Mouse (Mus musculus) kidney, postnatal 0 days (tissue): ENCODE measurements around the gene Gse1. TPM values are rescaled to one million over a fixed set of nuclear protein-coding genes. Genes with fewer than 3 reads are reported as not detected.

ENCODE experiments used
- ATAC-seq: fragments of 200-750 bp; cut with Nextera tagmentation; replicated peaks from 2 replicates; pipeline ENCODE4 v1.8.0; 2017; ENCODE audit warnings: low read depth, moderate number of reproducible peaks, moderate TSS enrichment, moderate library complexity; ENCODE audit not compliant: low FRiP score
- DNase-seq: peaks from one replicate; pipeline ENCODE4 v3.0.0-alpha.2; 2016; ENCODE audit warnings: low spot score
- H3K27ac ChIP-seq: fragments of 300-500 bp; sonication (generic); 2 replicates; pipeline ENCODE4 v1.5.1; 2014; ENCODE audit warnings: mild to moderate bottlenecking
- H3K27me3 ChIP-seq: fragments of 300-500 bp; sonication (generic); 2 replicates; pipeline ENCODE4 v1.6.1; 2014; ENCODE audit warnings: low read length, mixed read lengths; ENCODE audit not compliant: insufficient read depth
- H3K36me3 ChIP-seq: fragments of 300-500 bp; sonication (generic); 2 replicates; pipeline ENCODE4 v1.6.1; 2014; ENCODE audit warnings: low read length, mixed read lengths; ENCODE audit not compliant: insufficient read depth
- H3K4me1 ChIP-seq: fragments of 300-500 bp; sonication (generic); replicated peaks from 2 replicates; pipeline ENCODE4 v1.6.1; 2014; ENCODE audit warnings: antibody characterized with exemption, low read length, mixed read lengths; ENCODE audit not compliant: insufficient read depth
- H3K4me2 ChIP-seq: fragments of 300-500 bp; sonication (generic); 2 replicates; pipeline ENCODE4 v1.6.1; 2014; ENCODE audit warnings: mild to moderate bottlenecking, low read length, moderate library complexity, mixed read lengths
- H3K4me3 ChIP-seq: fragments of 300-500 bp; sonication (generic); replicated peaks from 2 replicates; pipeline ENCODE4 v1.5.1; 2014; ENCODE audit warnings: low read depth, low read length
- H3K9ac ChIP-seq: fragments of 300-500 bp; sonication (generic); 2 replicates; pipeline ENCODE4 v1.6.1; 2014; ENCODE audit warnings: low read depth, low read length
- H3K9me3 ChIP-seq: fragments of 300-500 bp; sonication (generic); replicated peaks from 2 replicates; pipeline ENCODE4 v1.6.1; 2016; ENCODE audit warnings: low read length, inconsistent platforms, mixed read lengths
- CTCF ChIP-seq: IDR thresholded peaks from 2 replicates; pipeline ENCODE4 v1.5.1; 2016; ENCODE audit warnings: antibody characterized with exemption, low read depth, mild to moderate bottlenecking, moderate library complexity
- WGBS: fragments of 180-500 bp; shearing (Covaris S2); extraction: QIAGEN DNeasy Blood & Tissue Kit; methylation state at CpG from one replicate; pipeline ENCODE4 v1.1.7; 2014; 5-methylcytosine and 5-hydroxymethylcytosine counted together
- polyA plus RNA-seq: library from polyadenylated mRNA; unstranded; fragments of >200 nt; fragmentation: Nextera tagmentation; extraction: Ambion mirVana; gene quantifications from 2 replicates; pipeline ENCODE4 v1.2.1, GENCODE M21; 2015

Gse1 gene
- polyA plus RNA-seq, 1 experiment from 2014 or later: 8.4 TPM

DNA sequence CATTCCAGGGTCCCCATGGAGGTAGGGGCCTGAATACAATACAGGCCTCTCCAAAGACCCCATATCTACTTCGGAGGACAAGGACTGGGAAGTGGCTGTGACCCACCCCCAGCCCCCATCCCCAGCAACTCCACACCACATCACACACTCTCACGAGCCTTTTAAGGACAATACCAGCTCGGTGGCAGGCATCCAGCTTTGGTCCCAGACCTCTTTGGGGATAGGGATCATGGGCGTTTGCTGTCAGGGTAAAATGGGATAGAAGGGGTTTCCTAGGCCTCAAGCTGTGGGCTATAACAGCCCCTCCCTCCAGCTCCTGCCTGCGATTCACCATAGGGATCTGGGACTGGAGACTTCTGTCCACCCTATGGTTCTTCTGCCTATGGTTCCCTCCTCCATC is 36.6 kb upstream of the Gse1 start:
- Histone ChIP-seq H3K9me3 (no peaks in the 10 kb centered on the region), H3K27me3 (no peaks in the 10 kb centered on the region), H3K4me3 (no peak overlapping the region), H3K9ac (no peak overlapping the region), H3K36me3 (no peaks in the 10 kb centered on the region), H3K4me2 (no peak overlapping the region), H3K27ac (peak overlapping the region; percentile 81; the same call in 1 of the 2 replicates), H3K4me1 (peaks cover 8% of the 10 kb centered on the region)
- ATAC-seq: 0 out of 2 replicates have a peak, but pooled peaks have one; percentile 8
- 79% methylated on average over 5 of the region's 5 CpGs for WGBS
- TF ChIP-seq CTCF: no peak
- no peak for DNase-seq

DNA sequence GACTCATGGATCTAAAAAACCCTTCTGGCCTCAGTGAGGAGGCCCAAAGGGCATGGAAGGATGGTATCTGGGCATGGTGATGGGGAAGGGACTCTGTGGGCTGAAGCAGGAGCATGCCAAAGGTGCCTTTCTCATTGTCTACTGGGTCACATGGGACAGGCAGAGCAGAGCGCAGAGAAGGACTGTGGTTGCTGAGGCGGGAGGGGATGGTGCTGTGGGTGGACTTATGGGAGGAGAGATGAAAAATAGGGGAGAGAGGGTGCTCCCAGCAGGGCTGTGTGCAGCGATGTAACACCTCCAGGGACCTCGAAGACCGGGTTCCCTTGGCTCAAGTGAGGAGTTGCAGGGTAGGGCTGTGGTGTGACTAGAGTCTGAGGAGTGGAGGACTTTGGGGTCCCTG is 36.1 kb upstream of the Gse1 start:
- ATAC-seq: no peak
- WGBS: 99% methylated on average over 5 of the region's 5 CpGs
- Histone ChIP-seq H3K36me3 (no peaks in the 10 kb centered on the region), H3K4me3 (no peak overlapping the region), H3K27ac (no peak overlapping the region), H3K4me2 (no peak overlapping the region), H3K27me3 (no peaks in the 10 kb centered on the region), H3K4me1 (0 out of 2 replicates have a peak, but pooled peaks cover 5% of the 10 kb centered on the region), H3K9me3 (no peaks in the 10 kb centered on the region), H3K9ac (no peak overlapping the region)
- no peak for TF ChIP-seq CTCF
- DNase-seq: no peak

DNA sequence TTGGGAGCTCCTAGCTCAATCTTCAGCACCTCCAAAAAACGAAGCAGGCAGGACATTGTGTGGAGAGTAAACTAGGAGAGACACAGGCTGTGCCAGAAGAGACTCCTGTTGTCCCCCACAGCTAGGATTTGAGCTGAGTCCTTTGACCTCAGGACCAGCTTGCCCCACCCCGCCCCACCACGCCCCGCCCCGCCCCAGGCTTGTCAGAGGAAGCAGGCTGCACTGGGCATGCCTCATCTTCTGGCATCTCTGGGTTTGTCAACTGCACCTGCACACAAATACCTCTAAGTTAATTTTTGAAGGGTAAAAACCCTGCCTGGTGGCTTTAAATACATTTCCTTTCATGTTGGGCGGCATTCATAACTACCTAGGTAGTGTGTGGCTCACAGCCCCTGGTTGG is 26.9 kb upstream of the Gse1 start:
- Histone ChIP-seq H3K36me3 (no peaks in the 10 kb centered on the region), H3K4me3 (no peak overlapping the region), H3K9ac (no peak overlapping the region), H3K27me3 (no peaks in the 10 kb centered on the region), H3K27ac (no peak overlapping the region), H3K9me3 (no peaks in the 10 kb centered on the region), H3K4me2 (no peak overlapping the region), H3K4me1 (peaks cover 15% of the 10 kb centered on the region)
- WGBS: 91% methylated on average over 6 of the region's 6 CpGs
- DNase-seq (no peak), ATAC-seq (no peak)
- TF ChIP-seq CTCF: no peak

DNA sequence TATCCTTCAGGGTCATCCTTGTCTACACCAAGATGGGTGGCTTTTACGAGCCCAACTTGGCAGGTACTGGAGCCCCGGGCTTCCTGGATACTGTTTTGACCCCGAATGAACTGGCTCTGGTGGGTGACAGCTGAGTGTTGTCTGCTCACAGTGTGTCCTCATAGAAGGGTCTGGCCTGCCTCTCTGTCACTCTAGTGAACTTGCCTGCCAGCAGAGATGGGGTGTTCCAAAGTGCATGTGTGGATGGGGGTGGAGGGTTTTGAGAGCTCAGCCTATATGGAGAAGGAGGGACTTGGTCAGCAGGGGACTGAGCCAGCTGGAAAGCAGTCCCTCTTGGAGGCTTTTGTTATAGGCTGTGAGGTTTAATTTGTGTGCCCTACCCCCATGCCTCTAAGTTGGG is 25.7 kb upstream of the Gse1 start:
- Histone ChIP-seq H3K9ac (no peak overlapping the region), H3K36me3 (no peaks in the 10 kb centered on the region), H3K27ac (no peak overlapping the region), H3K4me3 (no peak overlapping the region), H3K9me3 (no peaks in the 10 kb centered on the region), H3K27me3 (no peaks in the 10 kb centered on the region), H3K4me2 (no peak overlapping the region), H3K4me1 (peaks cover 15% of the 10 kb centered on the region)
- DNase-seq: no peak
- 52% methylated on average over 3 of the region's 3 CpGs for WGBS
- no peak for TF ChIP-seq CTCF
- 0 out of 2 replicates have a peak, but pooled peaks have one; percentile 18 for ATAC-seq

DNA sequence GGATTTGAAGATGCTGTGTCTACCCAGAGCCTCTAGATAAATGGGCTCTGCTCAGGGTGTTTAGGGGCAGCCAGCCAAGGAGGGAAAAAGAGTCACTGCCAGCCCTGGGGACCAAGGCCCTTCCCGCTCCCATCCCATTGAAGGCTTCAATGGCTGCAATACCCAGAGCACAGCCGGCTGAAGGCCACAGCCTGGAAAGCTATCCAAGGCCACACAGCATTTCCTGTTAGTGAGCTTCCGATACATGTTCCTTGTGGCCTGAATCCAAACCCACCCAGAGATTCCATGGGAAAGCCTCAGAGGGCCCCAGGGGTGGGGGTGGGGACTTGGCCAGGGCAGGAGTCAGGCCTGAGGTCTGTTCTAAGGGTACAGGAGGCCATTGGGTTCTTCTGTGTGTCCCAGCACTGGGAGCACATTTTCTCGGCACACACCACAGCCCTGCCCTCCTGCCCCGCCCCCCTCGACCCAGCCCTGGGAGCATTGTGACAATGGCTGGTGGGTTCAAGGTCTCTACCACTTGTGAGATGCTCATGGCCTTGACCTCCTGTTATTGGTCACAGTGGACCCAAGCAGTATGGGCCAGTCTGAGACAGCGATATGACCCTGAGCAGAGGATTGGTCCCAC is 23.4 kb upstream of the Gse1 start:
- ATAC-seq: no peak
- peak; percentile 74 for DNase-seq

DNA sequence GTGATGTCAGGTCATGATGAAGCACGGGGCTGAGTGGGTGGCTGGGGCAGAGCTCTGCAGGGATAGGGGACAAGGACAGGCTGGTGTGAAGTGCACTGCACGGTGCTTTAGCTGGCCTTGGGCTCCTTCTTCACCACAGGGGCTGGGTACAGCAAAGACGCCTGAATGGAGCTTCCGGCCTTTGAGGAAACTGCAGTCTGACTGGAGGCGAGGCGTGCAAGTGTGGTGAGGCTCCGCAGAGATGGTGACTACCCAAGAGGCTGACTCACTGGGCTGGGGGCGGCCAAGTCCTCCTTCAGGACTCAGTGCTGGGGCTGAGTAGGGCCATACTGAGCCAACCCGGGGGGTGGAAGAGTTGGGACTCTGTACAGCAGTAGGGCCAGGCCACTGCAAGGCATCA is 22.3 kb upstream of the Gse1 start:
- no peak overlapping the region for H3K27ac ChIP-seq
- WGBS: 73% methylated on average over 9 of the region's 9 CpGs
- no peak for TF ChIP-seq CTCF
- H3K9ac ChIP-seq: no peak overlapping the region
- peaks cover 15% of the 10 kb centered on the region for H3K4me1 ChIP-seq
- no peaks in the 10 kb centered on the region for H3K36me3 ChIP-seq
- ATAC-seq (no peak), DNase-seq (no peak)
- H3K4me3 ChIP-seq: no peak overlapping the region
- H3K9me3 ChIP-seq: no peaks in the 10 kb centered on the region
- H3K27me3 ChIP-seq: no peaks in the 10 kb centered on the region
- H3K4me2 ChIP-seq: no peak overlapping the region

More for the DNA sequence above, 23.4 kb upstream of the Gse1 start:
- Histone ChIP-seq H3K36me3 (no peaks in the 10 kb centered on the region), H3K27ac (no peak overlapping the region), H3K27me3 (no peaks in the 10 kb centered on the region), H3K9me3 (no peaks in the 10 kb centered on the region), H3K4me3 (no peak overlapping the region), H3K4me1 (peaks cover 15% of the 10 kb centered on the region), H3K9ac (no peak overlapping the region), H3K4me2 (no peak overlapping the region)
- WGBS: 58% methylated on average over 7 of the region's 7 CpGs
- no peak for TF ChIP-seq CTCF

DNA sequence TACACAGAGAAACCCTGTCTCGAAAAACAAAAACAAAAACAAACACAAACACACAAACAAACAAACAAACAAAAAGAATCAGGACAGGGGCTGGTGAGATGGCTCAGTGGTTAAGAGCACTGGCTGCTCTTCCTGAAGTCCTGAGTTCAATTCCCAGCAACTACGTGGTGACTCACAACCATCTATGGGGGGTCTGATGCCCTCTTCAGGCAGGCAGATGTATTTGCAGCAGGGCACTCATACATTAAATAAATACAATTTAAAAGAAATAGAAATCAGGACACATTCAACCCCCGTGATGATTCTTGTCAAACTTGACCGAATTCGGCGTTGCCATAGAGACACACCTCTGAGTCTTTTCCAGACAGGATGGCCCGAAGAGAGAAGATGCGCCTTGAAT is 20.9 kb upstream of the Gse1 start:
- Histone ChIP-seq H3K4me1 (peaks cover 15% of the 10 kb centered on the region), H3K9me3 (no peaks in the 10 kb centered on the region), H3K4me3 (no peak overlapping the region), H3K27ac (no peak overlapping the region), H3K4me2 (no peak overlapping the region), H3K9ac (no peak overlapping the region), H3K27me3 (no peaks in the 10 kb centered on the region), H3K36me3 (no peaks in the 10 kb centered on the region)
- TF ChIP-seq CTCF: peak; percentile 40; the same call in 1 of the 2 replicates
- WGBS: 87% methylated on average over 8 of the region's 8 CpGs
- no peak for DNase-seq
- ATAC-seq: no peak
